Mouse (Mus musculus) E14TG2a.4 (cell line): Measurements from ENCODE around the gene C1qtnf6.

Experiments used
- H3K27me3 ChIP-seq: 2 replicates; pipeline ENCODE4 v1.6.1; 2014; ENCODE audit warnings: low read length, control low read depth; ENCODE audit not compliant: insufficient read depth
- H3K36me3 ChIP-seq: 2 replicates; pipeline ENCODE4 v1.6.1; 2014; ENCODE audit warnings: low read length, control low read depth; ENCODE audit not compliant: insufficient read depth
- H3K4me1 ChIP-seq: replicated peaks from 2 replicates; pipeline ENCODE4 v1.6.1; 2014; ENCODE audit warnings: low read depth, low read length, control low read depth
- H3K4me3 ChIP-seq: replicated peaks from 2 replicates; pipeline ENCODE4 v1.5.1; 2014; ENCODE audit warnings: mild to moderate bottlenecking, low read length
- H3K9me3 ChIP-seq: 2 replicates; pipeline ENCODE4 v1.6.1; 2014; ENCODE audit warnings: low read length, control low read depth
- CTCF ChIP-seq: conservative IDR thresholded peaks from 2 replicates; pipeline ENCODE4 v1.5.1; 2014; ENCODE audit warnings: low read length
- NANOG ChIP-seq: IDR thresholded peaks from 2 replicates; pipeline ENCODE4 v1.6.1; 2014; ENCODE audit warnings: borderline replicate concordance, low read length, mixed read lengths
- POU5F1 ChIP-seq: IDR thresholded peaks from 2 replicates; pipeline ENCODE4 v1.6.1; 2014; ENCODE audit warnings: low read length, borderline replicate concordance

Gene C1qtnf6

DNA sequence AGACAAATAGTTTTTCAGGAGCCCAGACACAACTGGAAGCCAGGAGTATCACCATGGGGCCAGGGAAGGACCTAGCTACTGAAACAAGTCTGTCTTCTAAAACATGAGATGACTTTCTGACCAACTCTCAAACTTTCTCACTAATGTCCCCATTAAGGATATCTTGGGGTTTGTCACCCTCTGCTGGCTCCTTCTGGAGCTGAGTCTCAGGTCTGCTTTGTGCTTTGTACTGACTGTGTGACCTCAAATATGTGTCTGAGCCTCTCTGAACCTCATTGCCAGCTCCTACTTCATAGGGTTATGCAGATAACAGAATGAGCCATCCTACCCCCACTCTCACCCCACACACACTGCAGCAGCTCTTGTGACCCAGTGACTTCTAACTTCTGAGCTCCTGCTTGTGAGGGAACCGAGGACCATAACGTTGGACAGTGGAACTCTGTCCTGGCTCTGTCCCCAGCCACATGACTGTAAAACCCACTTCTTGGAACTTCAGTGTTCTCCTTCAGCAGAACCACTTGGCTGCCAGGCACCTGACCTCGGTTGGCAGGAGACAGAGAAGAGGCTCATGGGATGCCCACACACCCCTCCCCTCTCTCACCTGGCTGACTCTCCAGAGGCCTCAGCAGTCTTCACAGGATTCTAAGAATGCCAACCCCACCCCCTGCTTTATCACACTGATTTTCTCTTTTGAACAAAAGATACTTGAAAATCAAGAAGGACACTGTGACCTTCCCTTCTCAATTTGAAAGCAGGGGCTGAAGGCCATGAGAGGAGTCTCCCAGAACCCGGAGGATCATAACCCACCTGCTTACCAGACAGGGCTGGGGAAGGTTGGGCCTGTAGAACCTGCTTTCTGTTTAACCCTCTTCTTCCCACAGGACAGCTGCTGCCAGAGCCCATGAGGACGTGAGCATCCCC, 16.5 kb upstream of the C1qtnf6 start:
- Histone ChIP-seq H3K27me3 (peaks cover 24% of the 10 kb centered on the region), H3K36me3 (peaks cover 2% of the 10 kb centered on the region; the same call in 1 of the 2 replicates), H3K9me3 (peaks cover 9% of the 10 kb centered on the region), H3K4me1 (peaks cover 53% of the 10 kb centered on the region), H3K4me3 (peak overlapping the region; percentile 17; the same call in 1 of the 2 replicates)
- peak; percentile 25; the same call in 1 of the 2 replicates for TF ChIP-seq CTCF
- no peak for TF ChIP-seq NANOG
- no peak for TF ChIP-seq POU5F1

DNA sequence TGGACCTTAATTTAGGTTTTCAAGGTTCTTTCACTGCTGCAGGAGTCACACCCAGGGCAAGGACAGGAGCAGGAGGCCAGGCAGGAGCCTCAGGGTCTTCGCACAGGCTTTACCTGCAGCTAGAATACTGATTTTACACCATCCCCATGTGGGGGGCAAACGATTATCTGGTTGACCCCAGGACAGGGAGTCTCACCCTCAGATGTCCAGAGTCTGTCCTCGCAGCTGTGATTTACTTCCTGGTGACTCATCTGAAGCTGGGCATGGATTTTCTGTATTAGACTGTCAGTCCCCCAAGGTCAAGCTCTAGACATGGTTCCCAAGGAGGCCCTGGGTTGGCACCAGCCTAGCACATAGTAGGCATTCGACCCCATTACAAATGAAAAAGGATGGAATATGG, 14.8 kb upstream of the C1qtnf6 start:
- Histone ChIP-seq H3K4me3 (no peak overlapping the region), H3K9me3 (peaks cover 2% of the 10 kb centered on the region; the same call in 1 of the 2 replicates), H3K4me1 (peaks cover 53% of the 10 kb centered on the region), H3K27me3 (peaks cover 40% of the 10 kb centered on the region), H3K36me3 (no peaks in the 10 kb centered on the region)
- no peak for TF ChIP-seq NANOG
- no peak for TF ChIP-seq CTCF
- TF ChIP-seq POU5F1, result no peak

DNA sequence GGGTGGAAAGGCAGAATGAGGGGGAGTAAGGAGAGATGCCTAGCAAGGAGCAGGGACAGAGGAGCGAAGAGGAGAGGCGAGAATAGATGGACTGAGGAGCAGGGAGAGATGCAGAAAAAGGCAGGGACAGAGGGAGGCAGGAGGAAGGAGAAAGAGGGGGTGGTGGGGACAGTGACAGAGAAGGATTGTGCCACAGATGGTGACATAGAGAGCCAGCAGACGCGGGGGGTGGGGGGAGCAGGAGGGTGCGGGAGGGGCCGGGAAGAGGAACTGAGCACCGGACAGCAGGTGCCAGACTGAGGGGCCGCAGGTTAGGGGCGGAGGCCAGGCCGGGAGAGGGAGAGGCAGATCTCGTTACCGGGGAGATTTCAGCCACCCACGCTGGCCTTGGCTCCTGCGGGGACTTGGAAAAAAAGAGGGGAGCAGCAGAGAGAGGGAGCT, 13.4 kb upstream of the C1qtnf6 start, which contains the start of gene Sstr3:
TSS of gene Sstr3 (minus strand) at position 125 of the 441 bp plus-strand sequence.
- no peak within 1 kb of the TSS; the same call in 1 of the 2 replicates for H3K4me3 ChIP-seq
- H3K27me3 ChIP-seq, result peaks cover 55% of the 10 kb centered on the region
- H3K4me1 ChIP-seq, result peaks cover 55% of the 10 kb centered on the region
- TF ChIP-seq POU5F1, result no peak
- TF ChIP-seq NANOG, result no peak
- no peak for TF ChIP-seq CTCF
- no peaks in the 10 kb centered on the region for H3K36me3 ChIP-seq
- no peaks in the 10 kb centered on the region for H3K9me3 ChIP-seq

DNA sequence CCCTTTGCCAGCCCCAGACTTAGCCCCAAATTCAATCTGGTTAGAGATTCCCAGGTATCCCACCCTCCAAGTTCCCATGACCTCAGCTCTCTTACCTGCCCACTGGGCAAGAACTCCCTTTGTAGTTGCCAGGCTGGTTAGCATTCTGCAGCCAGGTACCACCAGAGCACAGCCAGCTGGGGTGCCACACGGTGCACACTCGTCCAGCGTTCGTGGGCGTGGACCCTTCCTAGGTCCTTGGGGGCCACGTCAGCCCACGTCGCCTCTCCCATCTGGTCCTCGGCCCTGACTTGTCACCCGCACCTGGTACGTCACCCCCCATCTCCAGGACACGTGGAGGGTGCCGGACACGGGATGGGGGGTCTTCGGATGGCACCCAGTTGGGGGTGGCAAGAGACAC, 12.8 kb upstream of the C1qtnf6 start:
- Histone ChIP-seq H3K4me1 (peaks cover 53% of the 10 kb centered on the region), H3K4me3 (no peak overlapping the region), H3K36me3 (no peaks in the 10 kb centered on the region), H3K27me3 (peaks cover 60% of the 10 kb centered on the region), H3K9me3 (no peaks in the 10 kb centered on the region)
- TF ChIP-seq CTCF (no peak), POU5F1 (no peak), NANOG (no peak)

DNA sequence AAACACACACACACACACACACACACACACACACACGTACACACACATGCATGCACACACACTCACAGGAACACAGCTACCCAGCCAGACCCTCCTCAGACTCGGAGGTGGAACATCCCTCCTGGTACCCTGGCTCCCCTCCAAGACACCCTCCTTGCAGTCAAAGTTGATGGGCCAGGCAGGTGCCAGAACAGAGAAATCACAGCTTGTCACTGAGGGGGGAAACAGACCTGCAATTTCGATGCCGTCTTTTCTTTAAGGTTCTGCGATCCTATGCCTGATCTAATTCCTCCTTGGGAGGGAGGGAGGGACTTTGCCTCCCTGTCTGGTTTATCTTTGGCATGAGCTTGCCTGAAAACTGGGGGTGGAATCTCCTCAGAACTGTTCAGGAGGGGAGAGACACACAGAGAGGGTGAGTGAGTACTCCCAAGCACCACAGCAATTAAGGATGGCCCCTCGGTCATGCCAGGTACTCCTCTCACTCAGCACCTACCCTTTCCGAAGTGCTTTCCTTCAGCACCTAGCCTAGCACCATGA, 11.6 kb upstream of the C1qtnf6 start:
- Histone ChIP-seq H3K36me3 (no peaks in the 10 kb centered on the region), H3K4me3 (no peak overlapping the region)
- TF ChIP-seq POU5F1 (no peak), NANOG (no peak)

DNA sequence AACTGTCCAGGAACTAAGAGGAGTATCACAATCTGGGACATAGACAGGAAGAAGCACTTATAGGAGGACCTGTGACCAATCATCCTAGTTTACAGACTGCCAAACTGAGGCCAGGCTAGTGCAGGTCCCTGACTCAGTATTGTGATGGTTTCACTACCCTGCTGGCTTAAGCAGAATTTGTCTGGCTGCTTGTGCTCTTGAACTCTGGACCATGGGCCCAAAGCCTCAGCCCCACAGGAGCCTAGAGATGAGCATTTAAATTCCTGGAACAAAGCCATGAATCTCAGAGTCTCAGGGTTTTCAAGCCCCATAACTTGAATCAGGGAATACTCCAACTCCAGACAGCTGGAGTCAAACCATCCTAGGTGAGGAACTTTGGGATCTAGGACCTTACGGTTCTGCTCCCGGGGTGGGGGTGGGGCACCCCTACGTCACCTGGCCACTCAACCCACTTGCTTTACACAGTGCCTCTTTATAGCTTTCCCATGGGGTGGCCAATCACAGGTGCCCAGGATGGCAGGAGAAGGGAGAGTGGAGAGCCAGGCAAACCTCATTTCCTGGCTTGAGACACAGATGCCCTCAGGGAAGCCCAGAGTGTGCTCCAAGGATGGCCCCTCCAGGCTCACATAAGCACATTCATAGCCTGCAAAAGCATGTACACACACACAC, 11.0 kb upstream of the C1qtnf6 start:
- no peaks in the 10 kb centered on the region for H3K36me3 ChIP-seq
- H3K4me1 ChIP-seq, result peaks cover 35% of the 10 kb centered on the region
- no peak overlapping the region for H3K4me3 ChIP-seq
- peaks cover 67% of the 10 kb centered on the region for H3K27me3 ChIP-seq
- TF ChIP-seq NANOG, result no peak
- TF ChIP-seq POU5F1, result no peak
- TF ChIP-seq CTCF, result no peak
- no peaks in the 10 kb centered on the region for H3K9me3 ChIP-seq

More for the DNA sequence above, 11.6 kb upstream of the C1qtnf6 start:
- peaks cover 67% of the 10 kb centered on the region for H3K27me3 ChIP-seq
- H3K9me3 ChIP-seq, result no peaks in the 10 kb centered on the region
- peaks cover 41% of the 10 kb centered on the region for H3K4me1 ChIP-seq

DNA sequence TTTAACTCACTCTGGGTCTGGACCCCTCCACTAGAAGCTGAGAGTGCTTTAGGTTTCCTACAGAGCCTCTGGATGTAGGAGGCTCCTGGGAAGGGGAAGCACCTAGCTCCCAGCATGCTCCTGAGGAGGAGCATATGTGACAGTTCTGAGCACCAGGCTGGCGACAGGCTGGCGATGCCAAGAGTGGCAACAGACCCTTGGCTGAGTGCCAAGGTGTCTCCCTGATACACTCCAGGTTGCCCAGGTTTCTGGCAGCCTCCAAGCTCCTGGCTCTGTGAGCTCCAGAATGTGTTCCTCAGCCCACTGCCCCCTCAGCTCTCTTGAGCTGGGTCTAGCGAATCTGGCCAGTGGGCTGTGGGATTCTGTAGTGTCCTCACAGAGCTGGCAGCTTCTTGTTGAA, 10.4 kb upstream of the C1qtnf6 start:
- Histone ChIP-seq H3K4me1 (peaks cover 35% of the 10 kb centered on the region), H3K4me3 (no peak overlapping the region), H3K36me3 (no peaks in the 10 kb centered on the region), H3K27me3 (peaks cover 67% of the 10 kb centered on the region), H3K9me3 (no peaks in the 10 kb centered on the region)
- TF ChIP-seq NANOG (no peak), POU5F1 (no peak), CTCF (no peak)

DNA sequence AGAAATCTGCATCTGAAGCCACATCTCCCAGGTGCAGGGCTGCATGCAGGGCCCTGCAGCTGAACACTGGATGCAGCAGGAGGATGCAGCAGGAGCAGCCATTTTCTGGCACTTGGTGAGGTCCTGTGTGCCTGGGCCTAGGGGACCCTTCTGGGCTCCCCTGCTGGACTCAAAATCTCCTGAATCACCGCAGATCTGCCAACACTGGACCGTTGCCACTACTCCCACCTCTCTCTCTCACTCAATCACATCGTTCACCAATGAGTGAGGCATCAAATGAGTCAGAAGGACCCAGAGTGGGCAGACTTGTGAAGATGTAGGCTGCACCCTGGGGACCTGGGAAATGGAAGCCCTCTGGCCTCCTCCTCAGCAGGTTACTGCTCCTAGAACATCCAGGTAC, 9.8 kb upstream of the C1qtnf6 start:
- Histone ChIP-seq H3K4me1 (peaks cover 40% of the 10 kb centered on the region), H3K4me3 (no peak overlapping the region), H3K36me3 (no peaks in the 10 kb centered on the region), H3K27me3 (peaks cover 63% of the 10 kb centered on the region), H3K9me3 (no peaks in the 10 kb centered on the region)
- no peak for TF ChIP-seq CTCF
- TF ChIP-seq NANOG, result no peak
- no peak for TF ChIP-seq POU5F1
